Mouse (Mus musculus): ENCODE measurements around the gene Rab40c. TPM values are rescaled to one million over a fixed set of nuclear protein-coding genes. Genes with fewer than 3 reads are reported as not detected.

The Rab40c gene
- polyA plus RNA-seq, 1 experiment from 2014 or later, result 23.4 TPM

DNA sequence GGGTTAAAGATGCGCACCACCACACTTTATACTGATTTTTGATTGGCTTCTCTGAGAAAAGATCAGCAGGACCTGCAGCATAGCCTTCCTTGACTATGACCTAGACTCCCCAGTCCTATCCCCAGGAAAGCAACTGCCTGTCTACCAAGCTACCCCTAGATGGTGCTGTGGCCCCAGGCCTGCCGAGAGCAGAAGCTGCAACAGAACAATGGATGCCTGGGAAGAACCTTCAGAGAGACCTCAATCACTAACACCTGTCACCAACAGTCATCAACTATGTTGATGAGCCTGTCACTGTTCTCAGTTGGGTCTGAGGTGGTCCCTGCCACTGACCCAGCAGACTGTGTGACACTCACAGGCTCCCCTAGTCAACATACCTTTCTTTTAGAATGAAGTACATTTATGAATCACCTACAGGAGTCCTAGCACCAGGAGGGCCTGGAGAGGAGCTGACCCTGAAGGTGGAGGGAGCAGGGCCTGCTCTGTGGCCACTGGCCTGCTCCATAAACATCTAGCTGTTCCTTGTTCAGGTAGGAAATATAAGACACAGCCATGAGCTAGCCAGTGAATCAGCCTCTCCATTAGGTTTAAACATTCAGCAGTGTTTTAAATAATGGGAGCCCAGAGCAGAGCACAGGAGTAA, 25.4 kb downstream of the Rab40c start:
- Histone ChIP-seq H3K4me1 (replicated peaks; ENCODE audit: control insufficient read depth, insufficient read depth, low read length) (no peaks in the 10 kb centered on the region), H3K4me3 (ENCODE audit: low read length) (no peak overlapping the region), H3K27me3 (ENCODE audit: control insufficient read depth, insufficient read depth, low read depth, low read length) (no peaks in the 10 kb centered on the region), H3K9ac (ENCODE audit: low read length) (no peak overlapping the region), H3K9me3 (ENCODE audit: control insufficient read depth, low read length) (no peaks in the 10 kb centered on the region), H3K27ac (ENCODE audit: low read length) (no peak overlapping the region), H3K4me2 (ENCODE audit: low read depth, low read length) (no peak overlapping the region), H3K36me3 (ENCODE audit: control insufficient read depth, insufficient read depth, low read length) (no peaks in the 10 kb centered on the region)
- peak; percentile 78; the same call in 1 of the 2 replicates for ATAC-seq (ENCODE audit: low read depth)
- 30% methylated on average over 2 of the region's 2 CpGs for WGBS

DNA sequence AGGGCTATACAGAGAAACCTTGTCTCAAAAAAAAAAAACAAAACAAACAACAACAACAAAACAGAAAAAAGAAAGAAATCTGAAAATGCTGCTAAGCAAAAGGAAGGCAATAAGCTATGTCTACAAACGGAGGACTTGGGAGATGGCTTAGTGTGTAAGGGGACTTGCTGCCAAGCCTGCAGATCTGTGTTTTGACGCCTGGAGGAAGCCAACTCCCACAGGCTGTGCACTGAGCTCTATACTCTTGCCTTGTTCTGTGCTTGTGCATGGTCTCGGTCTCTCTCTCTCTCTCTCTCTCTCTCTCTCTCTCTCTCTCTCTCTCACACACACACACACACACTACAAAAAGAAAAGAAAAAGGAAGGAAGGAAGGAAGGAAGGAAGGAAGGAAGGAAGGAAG, 30.7 kb downstream of the Rab40c start:
- H3K27me3 ChIP-seq (ENCODE audit: control insufficient read depth, insufficient read depth, low read depth, low read length), result no peaks in the 10 kb centered on the region
- no peak overlapping the region for H3K4me3 ChIP-seq (ENCODE audit: low read length)
- H3K4me1 ChIP-seq (replicated peaks; ENCODE audit: control insufficient read depth, insufficient read depth, low read length), result no peaks in the 10 kb centered on the region; the same call in 1 of the 2 replicates
- 90% methylated on average over 3 of the region's 3 CpGs for WGBS
- no peak for ATAC-seq (ENCODE audit: low read depth)
- no peak overlapping the region for H3K4me2 ChIP-seq (ENCODE audit: low read depth, low read length)
- no peaks in the 10 kb centered on the region for H3K9me3 ChIP-seq (ENCODE audit: control insufficient read depth, low read length)
- no peak overlapping the region for H3K9ac ChIP-seq (ENCODE audit: low read length)
- H3K36me3 ChIP-seq (ENCODE audit: control insufficient read depth, insufficient read depth, low read length), result peaks cover 5% of the 10 kb centered on the region; the same call in 1 of the 2 replicates
- H3K27ac ChIP-seq (ENCODE audit: low read length), result no peak overlapping the region

DNA sequence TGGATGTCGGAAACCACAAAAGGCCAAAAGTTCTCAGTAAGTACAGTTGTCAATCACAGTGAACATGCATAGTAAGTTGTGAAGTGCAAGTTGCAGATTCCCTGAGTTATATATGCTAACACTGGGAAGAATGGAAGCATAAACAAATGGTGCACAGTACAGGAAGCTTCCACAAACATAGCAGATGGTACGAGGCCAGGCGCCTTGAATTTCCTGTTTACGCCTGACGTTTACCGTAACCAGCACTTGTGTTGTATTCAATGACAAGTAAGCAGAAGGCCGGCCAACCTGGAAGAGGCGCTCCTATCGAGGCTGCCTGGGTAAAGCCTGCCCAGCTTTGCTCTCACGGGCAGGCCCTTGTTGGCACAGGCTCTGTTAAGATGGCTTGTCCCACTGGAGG, 32.1 kb downstream of the Rab40c start:
- ATAC-seq (ENCODE audit: low read depth), result peak; percentile 51
- no peaks in the 10 kb centered on the region; the same call in 1 of the 2 replicates for H3K4me1 ChIP-seq (replicated peaks; ENCODE audit: control insufficient read depth, insufficient read depth, low read length)
- peaks cover 11% of the 10 kb centered on the region; the same call in 1 of the 2 replicates for H3K36me3 ChIP-seq (ENCODE audit: control insufficient read depth, insufficient read depth, low read length)
- no peaks in the 10 kb centered on the region for H3K27me3 ChIP-seq (ENCODE audit: control insufficient read depth, insufficient read depth, low read depth, low read length)
- H3K9me3 ChIP-seq (ENCODE audit: control insufficient read depth, low read length), result no peaks in the 10 kb centered on the region
- 0 out of 2 replicates have a peak overlapping the region, but pooled peaks have one; percentile 12 for H3K27ac ChIP-seq (ENCODE audit: low read length)
- H3K9ac ChIP-seq (ENCODE audit: low read length), result no peak overlapping the region
- 58% methylated on average over 10 of the region's 10 CpGs for WGBS
- no peak overlapping the region for H3K4me3 ChIP-seq (ENCODE audit: low read length)
- no peak overlapping the region for H3K4me2 ChIP-seq (ENCODE audit: low read depth, low read length)

DNA sequence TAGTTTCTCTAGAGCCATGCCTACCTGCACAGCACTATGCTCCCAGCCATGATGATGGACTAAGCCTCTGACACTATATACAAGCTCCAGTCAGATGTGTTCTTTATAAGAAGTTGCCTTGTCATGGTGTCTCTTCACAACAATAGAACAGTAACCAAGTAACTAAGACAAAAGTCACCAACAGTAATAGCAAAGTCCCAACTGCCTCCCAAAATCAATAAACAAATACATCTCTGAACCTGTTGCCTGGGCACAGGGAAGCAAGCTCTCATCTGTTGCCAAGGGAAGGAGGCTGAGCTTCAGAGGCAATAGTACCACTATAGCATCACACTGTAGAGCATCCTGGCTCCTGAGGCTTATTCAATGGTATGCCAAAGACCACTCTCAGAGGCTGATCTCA, 32.7 kb downstream of the Rab40c start:
- ATAC-seq (ENCODE audit: low read depth), result no peak
- peaks cover 12% of the 10 kb centered on the region; the same call in 1 of the 2 replicates for H3K36me3 ChIP-seq (ENCODE audit: control insufficient read depth, insufficient read depth, low read length)
- H3K9ac ChIP-seq (ENCODE audit: low read length), result no peak overlapping the region
- no peak overlapping the region for H3K27ac ChIP-seq (ENCODE audit: low read length)
- no peaks in the 10 kb centered on the region; the same call in 1 of the 2 replicates for H3K4me1 ChIP-seq (replicated peaks; ENCODE audit: control insufficient read depth, insufficient read depth, low read length)
- no peaks in the 10 kb centered on the region for H3K27me3 ChIP-seq (ENCODE audit: control insufficient read depth, insufficient read depth, low read depth, low read length)
- no peaks in the 10 kb centered on the region for H3K9me3 ChIP-seq (ENCODE audit: control insufficient read depth, low read length)
- H3K4me2 ChIP-seq (ENCODE audit: low read depth, low read length), result no peak overlapping the region
- no peak overlapping the region for H3K4me3 ChIP-seq (ENCODE audit: low read length)

DNA sequence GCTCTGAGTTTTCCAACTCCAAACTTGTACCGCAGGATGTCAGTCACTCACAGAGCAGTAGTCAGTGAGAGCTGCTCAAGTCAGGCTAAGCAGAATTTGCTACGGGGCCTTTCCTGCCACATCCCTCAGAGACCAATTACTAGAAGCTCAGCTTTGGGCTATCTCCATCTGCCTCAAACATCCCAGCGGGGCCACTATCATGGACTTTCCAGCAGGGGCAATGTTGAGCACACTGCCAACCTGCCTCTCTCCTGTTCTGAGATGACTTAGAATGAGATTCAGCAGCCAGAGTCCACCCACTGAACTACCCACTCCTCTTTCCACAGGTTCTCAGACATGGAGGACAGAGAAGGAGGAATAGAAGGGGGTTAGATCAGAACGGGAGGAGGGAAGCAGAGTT, 33.9 kb downstream of the Rab40c start:
- H3K4me1 ChIP-seq (replicated peaks; ENCODE audit: control insufficient read depth, insufficient read depth, low read length), result no peaks in the 10 kb centered on the region; the same call in 1 of the 2 replicates
- no peak overlapping the region for H3K4me3 ChIP-seq (ENCODE audit: low read length)
- no peak overlapping the region for H3K4me2 ChIP-seq (ENCODE audit: low read depth, low read length)
- H3K27me3 ChIP-seq (ENCODE audit: control insufficient read depth, insufficient read depth, low read depth, low read length), result no peaks in the 10 kb centered on the region
- no peak overlapping the region for H3K9ac ChIP-seq (ENCODE audit: low read length)
- no peaks in the 10 kb centered on the region for H3K9me3 ChIP-seq (ENCODE audit: control insufficient read depth, low read length)
- WGBS, result 76% methylated on average over 4 of the region's 4 CpGs
- H3K27ac ChIP-seq (ENCODE audit: low read length), result no peak overlapping the region
- ATAC-seq (ENCODE audit: low read depth), result no peak
- peaks cover 12% of the 10 kb centered on the region; the same call in 1 of the 2 replicates for H3K36me3 ChIP-seq (ENCODE audit: control insufficient read depth, insufficient read depth, low read length)

DNA sequence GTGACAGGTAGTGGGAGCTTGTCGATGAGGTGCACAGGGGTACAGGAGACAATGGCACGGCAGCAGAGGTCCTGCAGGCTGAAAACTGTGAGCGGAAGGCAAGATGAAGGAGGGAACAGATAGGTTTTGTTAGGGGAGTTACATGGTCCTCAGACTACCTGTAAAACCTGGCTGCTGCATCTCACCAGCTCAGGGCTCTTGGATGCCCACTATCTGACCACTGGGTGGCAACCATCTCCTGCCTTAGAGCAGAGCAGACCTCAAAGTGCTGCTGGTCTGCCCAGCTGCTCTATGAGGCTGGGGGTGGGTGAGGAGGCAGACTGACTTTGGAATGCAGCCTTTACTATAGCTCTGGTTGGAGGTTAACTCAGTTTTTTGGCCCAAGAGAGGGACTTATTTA, 35.7 kb downstream of the Rab40c start:
- Histone ChIP-seq H3K9me3 (ENCODE audit: control insufficient read depth, low read length) (no peaks in the 10 kb centered on the region), H3K4me2 (ENCODE audit: low read depth, low read length) (no peak overlapping the region), H3K9ac (ENCODE audit: low read length) (no peak overlapping the region), H3K27me3 (ENCODE audit: control insufficient read depth, insufficient read depth, low read depth, low read length) (no peaks in the 10 kb centered on the region), H3K4me1 (replicated peaks; ENCODE audit: control insufficient read depth, insufficient read depth, low read length) (no peaks in the 10 kb centered on the region; the same call in 1 of the 2 replicates), H3K27ac (ENCODE audit: low read length) (no peak overlapping the region), H3K4me3 (ENCODE audit: low read length) (no peak overlapping the region), H3K36me3 (ENCODE audit: control insufficient read depth, insufficient read depth, low read length) (peaks cover 14% of the 10 kb centered on the region; the same call in 1 of the 2 replicates)
- ATAC-seq (ENCODE audit: low read depth), result no peak
- WGBS, result 90% methylated on average over 3 of the region's 3 CpGs

DNA sequence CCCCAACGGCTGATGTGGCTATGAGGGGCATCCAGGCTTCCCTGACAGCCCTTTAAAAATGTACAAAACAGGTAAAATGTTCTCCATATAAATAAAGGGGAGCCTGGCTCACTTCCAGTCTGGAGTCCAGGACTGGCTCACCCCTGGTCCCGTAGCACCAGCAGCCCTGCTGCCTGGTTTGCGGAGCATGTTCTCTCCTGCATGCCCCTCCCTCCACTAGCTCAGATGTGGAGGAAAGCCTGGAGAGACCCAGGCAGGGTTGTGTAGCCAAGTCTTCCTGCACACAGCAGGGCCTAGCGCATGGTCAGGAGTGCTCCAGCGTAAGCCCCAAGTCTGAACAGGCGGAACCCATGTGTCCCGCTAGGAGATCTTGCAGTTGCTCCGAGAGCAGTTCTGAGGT, 36.3 kb downstream of the Rab40c start:
- Histone ChIP-seq H3K36me3 (ENCODE audit: control insufficient read depth, insufficient read depth, low read length) (peaks cover 12% of the 10 kb centered on the region; the same call in 1 of the 2 replicates), H3K4me2 (ENCODE audit: low read depth, low read length) (no peak overlapping the region), H3K9ac (ENCODE audit: low read length) (no peak overlapping the region), H3K27ac (ENCODE audit: low read length) (no peak overlapping the region), H3K4me1 (replicated peaks; ENCODE audit: control insufficient read depth, insufficient read depth, low read length) (no peaks in the 10 kb centered on the region; the same call in 1 of the 2 replicates), H3K4me3 (ENCODE audit: low read length) (no peak overlapping the region), H3K9me3 (ENCODE audit: control insufficient read depth, low read length) (no peaks in the 10 kb centered on the region), H3K27me3 (ENCODE audit: control insufficient read depth, insufficient read depth, low read depth, low read length) (no peaks in the 10 kb centered on the region)
- no peak for ATAC-seq (ENCODE audit: low read depth)
- 88% methylated on average over 8 of the region's 8 CpGs for WGBS

DNA sequence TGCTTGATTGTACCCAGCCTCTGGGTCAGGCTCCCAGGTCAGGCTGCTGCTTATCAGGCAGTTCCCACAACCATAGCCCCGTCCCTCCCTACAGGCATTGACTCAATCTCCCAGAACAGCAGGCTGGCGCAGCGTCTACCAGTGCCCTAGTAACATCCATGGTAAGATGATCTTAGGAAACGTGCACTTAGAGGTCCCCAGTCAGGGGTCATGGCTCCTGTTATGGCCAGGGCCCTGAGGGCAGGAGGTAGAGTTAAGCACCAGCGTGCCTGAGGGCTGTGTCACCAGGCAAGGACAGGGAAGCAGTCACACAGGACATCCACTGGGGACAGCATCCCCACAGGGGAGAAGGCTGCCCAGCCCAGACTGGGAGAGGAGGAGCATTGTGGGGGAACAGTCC, 37.2 kb downstream of the Rab40c start:
- Histone ChIP-seq H3K4me2 (ENCODE audit: low read depth, low read length) (no peak overlapping the region), H3K27me3 (ENCODE audit: control insufficient read depth, insufficient read depth, low read depth, low read length) (no peaks in the 10 kb centered on the region), H3K36me3 (ENCODE audit: control insufficient read depth, insufficient read depth, low read length) (peaks cover 12% of the 10 kb centered on the region; the same call in 1 of the 2 replicates), H3K4me3 (ENCODE audit: low read length) (no peak overlapping the region), H3K4me1 (replicated peaks; ENCODE audit: control insufficient read depth, insufficient read depth, low read length) (no peaks in the 10 kb centered on the region), H3K9ac (ENCODE audit: low read length) (no peak overlapping the region), H3K9me3 (ENCODE audit: control insufficient read depth, low read length) (no peaks in the 10 kb centered on the region), H3K27ac (ENCODE audit: low read length) (no peak overlapping the region)
- 45% methylated on average over 5 of the region's 5 CpGs for WGBS
- no peak for ATAC-seq (ENCODE audit: low read depth)

DNA sequence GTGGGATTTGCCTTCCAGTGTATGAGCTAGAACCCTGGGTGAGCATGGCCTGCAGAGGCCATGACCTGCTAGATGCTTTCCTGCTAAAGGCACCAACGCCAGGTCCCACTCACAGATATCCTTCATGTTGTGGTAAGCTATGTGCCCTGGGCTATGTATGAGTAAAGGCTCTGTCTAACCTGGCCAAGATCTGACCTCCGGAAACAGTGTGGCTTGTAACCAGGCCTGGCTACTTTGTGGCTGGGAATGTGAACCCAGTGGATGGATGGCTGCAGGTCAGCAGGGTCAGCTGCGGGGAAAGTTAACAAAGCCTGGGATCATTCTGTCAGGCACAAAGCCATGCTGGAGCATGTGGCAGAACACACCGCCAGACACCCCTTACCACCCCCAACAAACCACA, 37.8 kb downstream of the Rab40c start:
- no peaks in the 10 kb centered on the region for H3K9me3 ChIP-seq (ENCODE audit: control insufficient read depth, low read length)
- H3K4me2 ChIP-seq (ENCODE audit: low read depth, low read length), result no peak overlapping the region
- no peaks in the 10 kb centered on the region for H3K27me3 ChIP-seq (ENCODE audit: control insufficient read depth, insufficient read depth, low read depth, low read length)
- peaks cover 3% of the 10 kb centered on the region; the same call in 1 of the 2 replicates for H3K4me1 ChIP-seq (replicated peaks; ENCODE audit: control insufficient read depth, insufficient read depth, low read length)
- no peak overlapping the region; the same call in 1 of the 2 replicates for H3K9ac ChIP-seq (ENCODE audit: low read length)
- H3K36me3 ChIP-seq (ENCODE audit: control insufficient read depth, insufficient read depth, low read length), result peaks cover 12% of the 10 kb centered on the region; the same call in 1 of the 2 replicates
- no peak for ATAC-seq (ENCODE audit: low read depth)
- 36% methylated on average over 4 of the region's 4 CpGs for WGBS
- H3K27ac ChIP-seq (ENCODE audit: low read length), result no peak overlapping the region
- no peak overlapping the region for H3K4me3 ChIP-seq (ENCODE audit: low read length)

All from lung, embryonic 16.5 days (tissue).